Mouse (Mus musculus) embryonic facial prominence, embryonic 10.5 days (tissue): ENCODE results near the gene Cadm3. TPM values are rescaled to one million over a fixed set of nuclear protein-coding genes. Genes with fewer than 3 reads are reported as not detected.
A peak's percentile ranks its signal among the peaks of the same experiment; 100 is the strongest.

Experiments used
- DNase-seq: peaks from one replicate; pipeline ENCODE4 v3.0.0-alpha.2; 2017; ENCODE audit warnings: low spot score
- H3K27ac ChIP-seq: fragments of 300-500 bp; sonication (generic); replicated peaks from 2 replicates; pipeline ENCODE4 v1.5.1; 2016; ENCODE audit warnings: mild to moderate bottlenecking
- H3K27me3 ChIP-seq: fragments of 300-500 bp; sonication (generic); replicated peaks from 2 replicates; pipeline ENCODE4 v1.6.1; 2016; ENCODE audit warnings: low read depth, mild to moderate bottlenecking; ENCODE audit not compliant: poor library complexity, severe bottlenecking
- H3K36me3 ChIP-seq: fragments of 300-500 bp; sonication (generic); replicated peaks from 2 replicates; pipeline ENCODE4 v1.6.1; 2016; ENCODE audit warnings: mild to moderate bottlenecking, moderate library complexity
- H3K4me1 ChIP-seq: fragments of 300-500 bp; sonication (generic); 2 replicates; pipeline ENCODE4 v1.6.1; 2016
- H3K4me3 ChIP-seq: fragments of 300-500 bp; sonication (generic); 2 replicates; pipeline ENCODE4 v1.5.1; 2016; ENCODE audit warnings: mild to moderate bottlenecking, moderate library complexity
- H3K9me3 ChIP-seq: fragments of 300-500 bp; sonication (generic); 2 replicates; pipeline ENCODE4 v1.6.1; 2016; ENCODE audit warnings: mild to moderate bottlenecking
- WGBS: fragments of 180-500 bp; shearing (Covaris S2); methylation state at CpG from one replicate; pipeline ENCODE4 v1.1.7; 2016; 5-methylcytosine and 5-hydroxymethylcytosine counted together
- polyA plus RNA-seq: library from polyadenylated mRNA; unstranded; fragments of >200 nt; fragmentation: Nextera tagmentation; extraction: Ambion mirVana; gene quantifications from 2 replicates; pipeline ENCODE4 v1.2.1, GENCODE M21; 2016

Gene Cadm3
- polyA plus RNA-seq = 1.6 and 2.0 TPM in 2 replicates

DNA sequence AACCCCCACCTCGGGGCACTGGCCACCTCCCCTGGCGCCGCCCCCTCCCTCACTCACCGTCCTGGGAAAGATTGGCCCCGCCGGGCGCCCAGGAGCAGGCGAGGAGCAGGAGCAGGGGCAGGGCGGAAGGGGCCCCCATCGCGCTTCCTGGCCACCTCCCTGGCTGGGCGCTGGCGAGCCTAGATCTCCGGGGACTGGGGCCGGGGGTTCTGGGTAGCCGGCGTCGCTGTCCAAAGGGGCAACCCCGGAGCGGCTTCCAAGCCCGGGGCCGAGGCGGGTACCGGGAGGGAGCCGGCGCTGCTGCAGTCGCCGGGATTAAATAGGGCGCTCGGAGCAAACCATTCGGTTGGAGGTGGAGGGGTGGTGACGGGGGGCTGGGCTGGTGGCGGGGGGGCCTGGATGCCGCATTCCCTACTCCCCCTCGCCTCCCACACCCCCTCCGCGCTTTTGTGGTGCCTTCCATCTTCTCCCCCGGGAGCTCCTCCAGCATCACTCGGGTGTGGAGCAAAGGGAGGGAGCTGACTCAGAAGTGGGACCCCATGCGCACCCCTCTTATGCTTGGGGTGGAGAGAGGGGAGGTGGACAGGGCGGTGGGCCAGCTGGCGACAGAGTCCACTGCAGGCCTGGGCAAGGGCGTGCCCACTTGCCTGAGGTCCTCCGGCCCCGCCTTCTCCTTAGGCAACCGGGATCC is at the start of gene Cadm3:
Cadm3 (minus strand) TSS at position 340 of the 691 bp plus-strand sequence.
- DNase-seq = peak; percentile 76
- H3K4me1 ChIP-seq = peaks cover 29% of the 10 kb centered on the region
- H3K27me3 ChIP-seq = peaks cover 54% of the 10 kb centered on the region
- H3K27ac ChIP-seq = peak within 1 kb of the TSS; percentile 81
- H3K36me3 ChIP-seq = no peaks in the 10 kb centered on the region
- peak within 1 kb of the TSS; percentile 80 for H3K4me3 ChIP-seq
- WGBS = under 1% methylated on average over 45 of the region's 46 CpGs
- H3K9me3 ChIP-seq = no peaks in the 10 kb centered on the region

DNA sequence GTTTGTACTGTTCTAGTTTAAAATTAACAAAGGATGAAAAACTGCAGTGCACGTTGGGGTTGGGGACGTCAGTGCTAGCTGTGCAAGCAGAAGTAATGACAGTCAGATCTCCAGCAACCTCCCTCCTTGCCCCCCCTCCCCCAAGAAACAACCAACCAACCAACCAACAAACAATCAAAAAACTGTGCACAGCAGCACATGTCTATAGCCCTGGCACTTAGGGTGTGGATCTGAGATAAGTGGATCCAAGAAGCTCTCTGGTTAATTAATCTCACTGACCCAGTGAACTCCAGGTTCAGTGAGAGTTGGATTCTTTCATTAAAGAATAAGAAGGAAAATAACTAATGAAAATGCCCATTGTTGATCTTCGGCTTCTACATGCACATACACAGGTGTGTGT is 47.1 kb upstream of the Cadm3 start:
- no peak for DNase-seq
- H3K27ac ChIP-seq = no peak overlapping the region
- 84% methylated on average over 3 of the region's 3 CpGs for WGBS
- H3K4me1 ChIP-seq = no peaks in the 10 kb centered on the region
- H3K36me3 ChIP-seq = no peaks in the 10 kb centered on the region
- no peaks in the 10 kb centered on the region for H3K9me3 ChIP-seq
- no peaks in the 10 kb centered on the region for H3K27me3 ChIP-seq
- no peak overlapping the region for H3K4me3 ChIP-seq

DNA sequence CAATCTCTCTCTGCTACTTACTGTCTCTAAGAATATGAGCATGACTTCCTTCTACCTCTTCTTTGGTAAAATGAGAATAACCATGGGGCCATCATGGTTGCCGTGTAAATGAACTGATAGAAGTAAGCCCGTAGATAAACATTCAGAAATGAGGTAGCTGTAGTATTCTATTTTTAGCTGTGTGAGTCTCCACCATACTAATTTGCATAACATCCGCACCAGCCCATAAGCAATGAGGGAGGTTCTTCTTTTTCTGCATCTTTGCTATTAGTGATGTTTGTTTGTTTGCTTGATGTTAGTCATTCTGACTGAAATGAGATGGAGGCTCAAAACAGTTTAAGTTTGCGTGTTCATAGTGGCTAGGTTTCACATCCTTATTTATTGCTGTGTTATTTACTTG is 44.4 kb upstream of the Cadm3 start:
- DNase-seq = no peak
- H3K27ac ChIP-seq = no peak overlapping the region
- no peaks in the 10 kb centered on the region for H3K9me3 ChIP-seq
- no peaks in the 10 kb centered on the region for H3K4me1 ChIP-seq
- 90% methylated on average over 4 of the region's 4 CpGs for WGBS
- no peaks in the 10 kb centered on the region for H3K36me3 ChIP-seq
- no peak overlapping the region for H3K4me3 ChIP-seq
- H3K27me3 ChIP-seq = no peaks in the 10 kb centered on the region

DNA sequence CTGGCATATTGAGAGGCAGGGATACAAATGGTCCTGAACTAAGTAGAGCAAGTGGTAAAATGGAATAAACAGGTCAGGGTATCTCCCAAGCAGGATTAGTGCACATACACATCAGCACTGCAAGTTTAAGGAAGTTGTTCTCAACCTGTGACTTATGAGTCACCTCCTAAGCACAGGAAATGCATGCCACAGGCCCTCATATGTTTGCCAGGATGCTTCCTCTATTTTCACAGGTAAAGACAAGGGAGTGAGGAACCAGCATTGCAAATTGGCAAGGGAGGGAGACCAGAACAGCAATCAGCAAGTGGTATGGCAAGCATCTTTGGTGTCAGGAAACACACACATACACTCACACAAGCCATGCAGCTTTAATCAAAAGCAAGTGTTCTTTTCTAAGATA is 41.6 kb upstream of the Cadm3 start:
- Histone ChIP-seq H3K36me3 (no peaks in the 10 kb centered on the region), H3K27ac (no peak overlapping the region), H3K27me3 (no peaks in the 10 kb centered on the region), H3K4me3 (no peak overlapping the region), H3K4me1 (no peaks in the 10 kb centered on the region), H3K9me3 (no peaks in the 10 kb centered on the region)
- DNase-seq = no peak

DNA sequence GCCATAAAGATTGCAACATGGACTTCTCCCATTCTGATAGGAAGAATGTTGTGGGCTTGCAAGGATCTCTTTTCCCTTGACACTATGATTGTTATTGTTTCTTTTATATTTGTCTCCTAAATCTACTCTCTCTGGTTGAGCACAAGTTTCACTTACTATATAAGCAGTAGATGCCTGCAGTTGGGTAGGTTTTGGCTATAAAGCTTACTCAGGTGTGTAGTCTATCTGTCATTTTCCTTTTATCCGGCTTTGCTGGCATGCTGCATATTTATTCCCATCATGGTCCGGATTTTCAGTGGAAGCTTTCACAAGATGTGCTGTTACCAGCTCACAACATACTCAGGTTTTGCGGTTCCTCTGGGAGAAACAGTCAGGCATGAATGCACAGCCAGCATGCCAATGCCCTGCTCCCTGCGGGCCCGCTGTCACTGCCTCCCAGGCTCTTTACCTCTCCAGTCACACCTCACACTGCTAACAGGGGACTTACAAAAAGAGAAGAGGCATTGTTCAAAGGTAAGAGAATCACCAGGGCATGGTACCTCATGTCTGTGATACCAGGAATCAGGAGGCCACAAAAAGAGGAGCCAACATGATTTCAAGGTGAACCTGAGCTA is 37.3 kb upstream of the Cadm3 start:
- DNase-seq = no peak
- 85% methylated on average over 5 of the region's 5 CpGs for WGBS

DNA sequence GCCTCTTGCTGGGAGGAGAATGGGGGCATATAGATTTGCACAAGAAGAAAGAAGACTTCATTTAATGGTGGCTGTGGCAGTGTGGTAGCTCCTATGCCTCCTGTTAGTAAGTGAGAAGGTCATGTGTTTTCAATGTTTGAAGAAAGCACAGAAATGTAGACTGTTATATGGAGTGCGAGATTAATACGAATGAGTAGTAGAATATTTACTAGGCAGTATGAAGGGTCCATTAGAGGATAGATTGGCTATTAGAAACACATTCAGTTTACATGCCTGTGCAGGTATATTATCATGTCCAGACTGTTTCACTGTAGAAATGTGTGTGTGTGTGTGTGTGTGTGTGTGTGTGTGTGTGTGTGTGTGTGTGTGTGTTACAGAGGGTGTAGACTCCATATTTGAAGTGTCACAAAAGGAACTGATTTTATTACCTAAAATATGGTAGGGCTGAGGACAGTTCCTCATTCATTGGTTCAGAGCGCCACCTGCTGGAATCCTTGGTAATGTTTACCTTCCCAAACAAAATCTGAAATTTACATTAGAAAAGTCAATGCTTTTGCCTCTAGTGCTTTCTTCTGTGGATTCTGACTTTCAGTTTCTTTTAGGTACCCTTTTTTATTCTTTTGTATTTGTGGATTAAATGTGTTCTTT is 31.0 kb upstream of the Cadm3 start:
- Histone ChIP-seq H3K27me3 (no peaks in the 10 kb centered on the region), H3K4me3 (no peak overlapping the region), H3K4me1 (no peaks in the 10 kb centered on the region), H3K36me3 (no peaks in the 10 kb centered on the region), H3K27ac (no peak overlapping the region), H3K9me3 (no peaks in the 10 kb centered on the region)
- DNase-seq = peak; percentile 64
- WGBS = 35% methylated on average over 3 of the region's 3 CpGs

More for the DNA sequence above, 37.3 kb upstream of the Cadm3 start:
- Histone ChIP-seq H3K4me1 (no peaks in the 10 kb centered on the region), H3K27ac (no peak overlapping the region), H3K36me3 (no peaks in the 10 kb centered on the region), H3K27me3 (no peaks in the 10 kb centered on the region), H3K9me3 (no peaks in the 10 kb centered on the region), H3K4me3 (no peak overlapping the region)

DNA sequence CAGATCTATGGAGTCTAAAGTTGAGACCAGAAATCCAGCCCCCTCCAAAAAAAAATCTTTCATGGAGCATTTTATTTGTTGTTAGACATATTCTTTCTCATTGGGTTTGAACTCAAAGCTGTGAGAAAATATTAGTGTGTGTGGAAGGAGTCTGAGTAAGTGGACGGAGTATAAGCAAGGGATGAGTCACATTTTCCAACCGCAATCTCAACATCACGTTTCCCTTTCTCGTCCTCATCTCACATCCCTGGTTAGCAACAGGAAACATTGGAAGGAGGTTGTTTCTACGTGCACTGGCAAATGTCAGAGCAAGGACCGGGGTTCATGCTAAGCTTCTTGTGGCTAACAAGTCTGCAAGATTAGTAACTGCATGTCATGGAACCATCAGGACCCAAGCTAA is 24.3 kb upstream of the Cadm3 start:
- 88% methylated on average over 6 of the region's 6 CpGs for WGBS
- Histone ChIP-seq H3K4me1 (peaks cover 15% of the 10 kb centered on the region), H3K4me3 (no peak overlapping the region), H3K27me3 (no peaks in the 10 kb centered on the region), H3K27ac (no peak overlapping the region), H3K36me3 (no peaks in the 10 kb centered on the region), H3K9me3 (no peaks in the 10 kb centered on the region)
- DNase-seq = no peak

DNA sequence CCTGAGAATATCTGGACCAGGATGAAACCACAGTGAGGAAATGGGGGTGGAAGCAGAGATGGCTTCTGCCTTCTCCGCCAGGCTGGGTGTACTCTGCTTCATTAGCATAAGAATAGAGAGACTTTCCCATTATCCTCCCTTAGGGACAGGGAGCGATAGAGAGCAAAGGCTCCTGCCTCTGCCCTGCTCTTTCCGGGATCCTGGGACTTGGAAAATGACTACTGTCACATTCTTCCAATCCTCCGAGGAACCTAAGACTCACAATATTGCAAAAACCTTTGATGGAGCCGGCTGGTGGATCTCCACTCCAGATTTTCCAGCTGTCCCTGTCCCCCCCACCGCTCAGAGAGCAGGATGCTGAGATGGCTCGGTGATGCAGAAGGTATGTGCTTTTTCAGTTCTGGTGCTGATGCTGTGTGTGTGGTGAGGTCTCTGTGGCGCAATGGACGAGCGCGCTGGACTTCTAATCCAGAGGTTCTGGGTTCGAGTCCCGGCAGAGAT is 22.5 kb upstream of the Cadm3 start:
- 2% methylated on average over 13 of the region's 13 CpGs for WGBS
- Histone ChIP-seq H3K9me3 (no peaks in the 10 kb centered on the region), H3K36me3 (no peaks in the 10 kb centered on the region), H3K27ac (peak overlapping the region; percentile 49; the same call in 1 of the 2 replicates), H3K4me3 (peak overlapping the region; percentile 45), H3K4me1 (peaks cover 15% of the 10 kb centered on the region), H3K27me3 (no peaks in the 10 kb centered on the region)
- peak; percentile 71 for DNase-seq

DNA sequence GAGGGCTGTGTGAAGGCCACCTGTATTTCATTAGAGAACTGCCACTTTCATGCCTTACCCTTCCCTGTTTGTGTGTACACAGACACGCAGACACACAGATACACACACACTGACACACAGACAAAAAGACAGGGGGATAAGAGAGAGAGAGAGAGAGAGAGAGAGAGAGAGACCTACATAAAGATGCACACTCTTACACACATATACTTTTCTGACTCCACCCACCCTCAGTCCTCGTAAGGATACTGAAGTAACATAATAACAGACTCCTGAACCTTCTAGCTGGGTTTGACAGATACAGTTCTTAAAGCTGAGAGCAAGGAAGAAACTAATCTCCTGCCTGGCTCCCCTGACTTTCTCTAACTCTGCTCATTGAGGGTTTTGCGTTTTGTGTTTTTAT is 21.9 kb upstream of the Cadm3 start:
- Histone ChIP-seq H3K27ac (no peak overlapping the region), H3K36me3 (no peaks in the 10 kb centered on the region), H3K4me1 (peaks cover 15% of the 10 kb centered on the region), H3K27me3 (no peaks in the 10 kb centered on the region), H3K4me3 (peak overlapping the region; percentile 45), H3K9me3 (no peaks in the 10 kb centered on the region)
- whole genome bisulfite sequencing = 6% methylated on average over 3 of the region's 3 CpGs
- peak; percentile 8 for DNase-seq

DNA sequence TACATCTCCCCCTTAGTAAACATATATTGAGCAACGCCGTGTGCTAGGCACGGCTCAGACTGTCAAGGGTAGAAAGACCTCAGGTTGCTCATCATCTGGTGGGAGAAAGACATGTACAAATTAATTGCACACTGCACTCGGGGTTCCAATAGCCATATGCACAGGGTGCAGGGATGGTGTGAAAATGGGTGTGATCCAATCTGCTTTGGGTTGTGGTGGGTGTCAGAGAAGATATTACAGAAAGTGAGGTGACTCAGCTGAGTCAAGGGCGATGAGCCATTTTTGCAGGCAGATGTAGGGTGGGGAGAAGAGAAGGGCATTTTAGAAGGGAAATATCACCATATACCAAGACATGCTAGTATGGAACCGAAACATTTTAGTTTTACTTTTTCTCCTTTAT is 13.9 kb upstream of the Cadm3 start:
- WGBS = 87% methylated on average over 6 of the region's 6 CpGs

DNA sequence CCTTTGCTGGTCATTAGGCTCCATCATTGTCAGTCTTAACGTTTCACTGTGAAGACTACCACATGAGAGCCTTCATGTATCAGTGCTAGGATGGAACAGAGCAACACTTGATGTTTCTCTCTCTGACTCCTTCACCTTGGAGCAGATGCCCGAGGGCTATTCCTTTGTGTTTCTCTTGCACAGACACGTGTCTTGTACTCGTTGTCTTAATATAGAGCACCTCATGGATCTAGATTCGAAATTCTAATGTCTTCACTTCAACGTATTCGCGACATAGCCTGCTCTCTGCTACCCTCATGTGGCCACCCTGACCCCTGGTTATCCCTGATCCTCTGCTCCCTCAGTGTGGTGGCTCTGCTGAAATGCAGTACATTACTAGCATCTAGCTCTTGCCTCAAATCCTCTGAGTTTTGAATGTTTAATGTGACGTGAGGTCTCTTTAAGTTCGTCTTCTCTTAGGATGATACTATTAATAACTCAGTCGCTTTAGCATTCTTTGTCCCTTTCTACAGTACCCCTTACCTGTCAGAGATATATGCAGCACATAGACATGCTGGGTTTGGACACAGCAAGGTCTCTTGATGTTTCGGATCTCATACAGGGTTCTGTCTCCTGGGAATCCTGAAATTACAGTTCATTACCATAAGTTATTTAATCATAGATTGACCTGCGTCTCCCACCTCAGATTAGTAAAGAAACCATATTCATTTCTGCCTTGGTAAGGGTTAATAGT is 10.1 kb upstream of the Cadm3 start:
- 34% methylated on average over 13 of the region's 13 CpGs for WGBS
- H3K36me3 ChIP-seq = no peaks in the 10 kb centered on the region
- H3K4me1 ChIP-seq = no peaks in the 10 kb centered on the region
- no peak overlapping the region for H3K4me3 ChIP-seq
- H3K27me3 ChIP-seq = no peaks in the 10 kb centered on the region
- no peak overlapping the region for H3K27ac ChIP-seq
- no peaks in the 10 kb centered on the region for H3K9me3 ChIP-seq
- DNase-seq = peak; percentile 55

More for the DNA sequence above, 13.9 kb upstream of the Cadm3 start:
- Histone ChIP-seq H3K27ac (no peak overlapping the region), H3K9me3 (no peaks in the 10 kb centered on the region), H3K4me1 (no peaks in the 10 kb centered on the region), H3K27me3 (no peaks in the 10 kb centered on the region), H3K36me3 (no peaks in the 10 kb centered on the region), H3K4me3 (no peak overlapping the region)
- no peak for DNase-seq

DNA sequence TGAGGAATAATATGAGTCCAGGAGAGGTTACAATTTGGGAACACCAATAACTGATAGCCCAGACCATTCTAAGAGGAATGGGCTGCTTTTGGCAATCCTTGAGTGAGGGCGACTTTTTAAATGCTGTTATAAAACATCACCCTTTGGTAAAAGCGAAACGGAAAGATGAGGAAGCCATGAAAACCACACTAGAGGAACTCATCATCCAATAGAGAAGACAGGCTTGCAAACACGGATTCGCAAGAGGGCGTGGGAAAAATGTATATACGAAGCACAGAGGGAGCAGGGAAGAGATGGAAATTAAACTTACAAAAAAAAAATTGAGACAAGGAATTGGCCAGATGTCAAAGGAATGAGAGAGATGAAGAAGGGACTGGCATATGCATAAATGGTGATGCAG is 6.5 kb upstream of the Cadm3 start:
- Histone ChIP-seq H3K4me3 (no peak overlapping the region), H3K9me3 (no peaks in the 10 kb centered on the region), H3K36me3 (no peaks in the 10 kb centered on the region), H3K27me3 (peaks cover 16% of the 10 kb centered on the region), H3K4me1 (no peaks in the 10 kb centered on the region), H3K27ac (no peak overlapping the region)
- DNase-seq = no peak
- 89% methylated on average over 7 of the region's 7 CpGs for WGBS
